Mouse (Mus musculus) lung, postnatal 0 days (tissue): Measurements from ENCODE around the gene Sulf2.

Experiments used
- CTCF ChIP-seq: IDR thresholded peaks from 2 replicates; pipeline ENCODE4 v1.5.1; 2016; ENCODE audit warnings: antibody characterized with exemption, mild to moderate bottlenecking
- EP300 ChIP-seq: IDR thresholded peaks from 2 replicates; pipeline ENCODE4 v1.6.1; 2016; ENCODE audit warnings: antibody characterized with exemption, mild to moderate bottlenecking, control low read depth

- TF ChIP-seq CTCF (no peak), EP300 (peak; percentile 25; the same call in 1 of the 2 replicates)
Measured at GRCm38 (mm10) chr2:166126343-166126742, 29.1 kb downstream of the Sulf2 start.
